In genomic region chr2:118697955-118698354, GRCm38 (mm10) we compare ENCODE assay signal across 17 mouse cellular contexts. TPM values are rescaled to one million over a fixed set of nuclear protein-coding genes. Genes with fewer than 3 reads are reported as not detected.
DNase-seq lines count a peak whose midpoint lies in the region; ATAC-seq and TF ChIP-seq lines count a peak whose summit lies in the region.
"Had no signal": no experiment of that assay in that cellular context is flagged by ENCODE, and none has a peak within 500 bp of the region (broad histone marks: within the 10 kb centered on the region; RNA-seq: fewer than 3 reads in every experiment).

No protein-coding gene starts in this region.

- no peaks in the 10 kb centered on the region for H3K27me3 ChIP-seq in kidney, adult 2 months (replicated peaks; ENCODE audit: control insufficient read depth, insufficient read depth, low read length)
- peaks cover 72% of the 10 kb centered on the region for H3K27me3 ChIP-seq in embryonic facial prominence, embryonic 13.5 days

- H3K4me1 ChIP-seq in kidney, adult 2 months (ENCODE audit: control insufficient read depth, insufficient read depth, low read length) = peaks cover 3% of the 10 kb centered on the region; the same call in 1 of the 2 replicates
- peaks cover 43% of the 10 kb centered on the region for H3K4me1 ChIP-seq in embryonic facial prominence, embryonic 13.5 days

- DNase-seq in gastrocnemius, adult 18-20 months (ENCODE audit: low spot score) = peak; percentile 31
- no peak for DNase-seq in gastrocnemius, postnatal 10 days
- DNase-seq in kidney, adult 2 months = peak; percentile 92
- DNase-seq in kidney, postnatal 10 days = no peak
- peak; percentile 70 for DNase-seq in testis, postnatal 10 days (ENCODE audit: low spot score)
- DNase-seq in embryo, embryonic 10 days (ENCODE audit: low spot score) = no peak
- no peak for DNase-seq in layer of hippocampus, adult 9-11 months
- DNase-seq: cerebellum, postnatal 36 days; liver, embryonic 13.5 days; lung, postnatal 14 days; thymus, postnatal 14 days had no signal

- H3K27ac ChIP-seq in kidney, adult 2 months (ENCODE audit: insufficient read depth, low read depth, low read length) = no peak overlapping the region
- H3K27ac ChIP-seq in embryonic facial prominence, embryonic 13.5 days = peak overlapping the region; percentile 83
- H3K27ac ChIP-seq: heart, embryonic 10.5 days; hindbrain, embryonic 15.5 days; layer of hippocampus, adult 2 months; liver, embryonic 13.5 days had no signal

- TF ChIP-seq CTCF in kidney, adult 2 months (conservative IDR thresholded peaks at IDR 0.05; ENCODE audit: insufficient read depth, insufficient read length, low read depth, low read length) = no peak

- no peaks in the 10 kb centered on the region for H3K36me3 ChIP-seq in kidney, adult 2 months (ENCODE audit: control insufficient read depth, insufficient read depth, low read length)
- H3K36me3 ChIP-seq in embryonic facial prominence, embryonic 13.5 days = no peaks in the 10 kb centered on the region
- H3K36me3 ChIP-seq: heart, embryonic 10.5 days; liver, embryonic 13.5 days had no signal

- H3K4me3 ChIP-seq in kidney, adult 2 months (ENCODE audit: insufficient read depth, low read depth, low read length) = no peak overlapping the region
- H3K4me3 ChIP-seq in embryonic facial prominence, embryonic 13.5 days = no peak overlapping the region
- H3K4me3 ChIP-seq: erythroblast, embryonic 14.5 days; heart, embryonic 10.5 days; hindbrain, embryonic 15.5 days; layer of hippocampus, adult 2 months; liver, embryonic 13.5 days had no signal

- TF ChIP-seq POLR2A in kidney, adult 2 months (IDR thresholded peaks at IDR 0.05; ENCODE audit: low read depth, low read length) = no peak

- no peak overlapping the region for H3K4me2 ChIP-seq in embryonic facial prominence, embryonic 13.5 days
- H3K4me2 ChIP-seq: hindbrain, embryonic 15.5 days; liver, embryonic 13.5 days; midbrain, embryonic 11.5 days had no signal

- no peak for ATAC-seq in embryonic facial prominence, embryonic 13.5 days (ENCODE audit: insufficient number of reproducible peaks, insufficient read depth, low FRiP score, low TSS enrichment, low read depth)

- WGBS in kidney, adult 2 months = 15% methylated on average over 7 of the region's 7 CpGs
- WGBS in embryonic facial prominence, embryonic 13.5 days = 17% methylated on average over 7 of the region's 7 CpGs

- H3K9me3 ChIP-seq in embryonic facial prominence, embryonic 13.5 days = no peaks in the 10 kb centered on the region
- H3K9me3 ChIP-seq: heart, embryonic 10.5 days; hindbrain, embryonic 15.5 days; liver, embryonic 13.5 days had no signal

- no peak overlapping the region for H3K9ac ChIP-seq in embryonic facial prominence, embryonic 13.5 days
- H3K9ac ChIP-seq: hindbrain, embryonic 15.5 days; liver, embryonic 13.5 days had no signal

RNA-seq across cellular contexts. Expression of gene Ankrd63, which starts 5.8 kb away (rescaled TPM):
- not detected for total RNA-seq in gastrocnemius, adult 18-20 months (2021)
- under 1 TPM in 1 of 2 experiments, not detected in 1; 0.09 TPM for total RNA-seq in gastrocnemius, postnatal 10 days (2021)
- 0.03 and 0.05 TPM in 2 replicates for polyA plus RNA-seq in kidney, adult 2 months (2012; rRNA removed)
- polyA plus RNA-seq in embryonic facial prominence, embryonic 13.5 days (2015; fragmentation: Nextera tagmentation; extraction: Ambion mirVana) = 0.07 TPM in 1 of 2 replicates, not detected in the other
- polyA plus RNA-seq: erythroblast, embryonic 14.5 days; liver, embryonic 13.5 days; midbrain, embryonic 11.5 days had no signal

RNA-seq across cellular contexts. Expression of gene Plcb2, which starts 30.3 kb away (rescaled TPM):
- total RNA-seq in gastrocnemius, adult 18-20 months (2021) = under 1 TPM; 0.12 to 0.23 TPM
- 1 to 10 TPM in 1 of 2 experiments, under 1 TPM in 1; 0.40 to 1.1 TPM for total RNA-seq in gastrocnemius, postnatal 10 days (2021)
- polyA plus RNA-seq in kidney, adult 2 months (2012; rRNA removed) = 1.9 and 3.7 TPM in 2 replicates
- 0.47 and 0.55 TPM in 2 replicates for polyA plus RNA-seq in embryonic facial prominence, embryonic 13.5 days (2015; fragmentation: Nextera tagmentation; extraction: Ambion mirVana)

RNA-seq across cellular contexts. Expression of gene Pak6, which starts 34.9 kb away (rescaled TPM):
- total RNA-seq in gastrocnemius, adult 18-20 months (2021) = not detected
- under 1 TPM; 0.33 to 0.43 TPM for total RNA-seq in gastrocnemius, postnatal 10 days (2021)
- polyA plus RNA-seq in kidney, adult 2 months (2012; rRNA removed) = 10.9 and 13.7 TPM in 2 replicates
- polyA plus RNA-seq in embryonic facial prominence, embryonic 13.5 days (2015; fragmentation: Nextera tagmentation; extraction: Ambion mirVana) = 2.2 and 2.7 TPM in 2 replicates

RNA-seq across cellular contexts. Expression of gene Inafm2, which starts 47.6 kb away (rescaled TPM):
- total RNA-seq in gastrocnemius, adult 18-20 months (2021) = 1 to 10 TPM; 5.3 TPM
- total RNA-seq in gastrocnemius, postnatal 10 days (2021) = 1 to 10 TPM; 6.0 to 8.6 TPM
- polyA plus RNA-seq in kidney, adult 2 months (2012; rRNA removed) = 8.1 and 8.7 TPM in 2 replicates
- 12.7 and 13.1 TPM in 2 replicates for polyA plus RNA-seq in embryonic facial prominence, embryonic 13.5 days (2015; fragmentation: Nextera tagmentation; extraction: Ambion mirVana)

Comparison
In these comparisons a context has a peak if more than half of its experiments do, and no peak if none do; other contexts are left out.
1. DNase-seq: peak in gastrocnemius, adult 18-20 months (single experiment), kidney, adult 2 months (single experiment) and testis, postnatal 10 days (single experiment); none in gastrocnemius, postnatal 10 days (single experiment), kidney, postnatal 10 days (single experiment), embryo, embryonic 10 days (single experiment) and layer of hippocampus, adult 9-11 months (single experiment).